Mouse (Mus musculus) intestine, embryonic 15.5 days (tissue): ENCODE results near the gene Slc4a2. TPM values are rescaled to one million over a fixed set of nuclear protein-coding genes. Genes with fewer than 3 reads are reported as not detected.
A peak's percentile ranks its signal among the peaks of the same experiment; 100 is the strongest.

Source experiments
- ATAC-seq: fragments of 200-750 bp; cut with Nextera tagmentation; 2 replicates; pipeline ENCODE4 v1.8.0; 2017; ENCODE audit warnings: moderate TSS enrichment, moderate library complexity
- H3K27ac ChIP-seq: fragments of 300-500 bp; sonication (generic); 2 replicates; pipeline ENCODE4 v1.5.1; 2015; ENCODE audit warnings: mild to moderate bottlenecking, inconsistent platforms
- H3K27me3 ChIP-seq: fragments of 300-500 bp; sonication (generic); replicated peaks from 2 replicates; pipeline ENCODE4 v1.6.1; 2015; ENCODE audit warnings: inconsistent platforms
- H3K36me3 ChIP-seq: fragments of 300-500 bp; sonication (generic); 2 replicates; pipeline ENCODE4 v1.6.1; 2015; ENCODE audit warnings: inconsistent platforms
- H3K4me1 ChIP-seq: fragments of 300-500 bp; sonication (generic); replicated peaks from 2 replicates; pipeline ENCODE4 v1.6.1; 2015; ENCODE audit warnings: inconsistent platforms
- H3K4me2 ChIP-seq: fragments of 300-500 bp; sonication (generic); replicated peaks from 2 replicates; pipeline ENCODE4 v1.6.1; 2015; ENCODE audit warnings: mild to moderate bottlenecking, inconsistent platforms
- H3K4me3 ChIP-seq: fragments of 300-500 bp; sonication (generic); replicated peaks from 2 replicates; pipeline ENCODE4 v1.5.1; 2015; ENCODE audit warnings: inconsistent platforms
- H3K9ac ChIP-seq: fragments of 300-500 bp; sonication (generic); 2 replicates; pipeline ENCODE4 v1.6.1; 2015; ENCODE audit warnings: inconsistent platforms
- H3K9me3 ChIP-seq: fragments of 300-500 bp; sonication (generic); 2 replicates; pipeline ENCODE4 v1.6.1; 2016; ENCODE audit warnings: inconsistent platforms
- WGBS: fragments of 180-500 bp; shearing (Covaris S2); methylation state at CpG from one replicate; pipeline ENCODE4 v1.1.7; 2015; 5-methylcytosine and 5-hydroxymethylcytosine counted together
- polyA plus RNA-seq: library from polyadenylated mRNA; unstranded; fragments of >200 nt; fragmentation: Nextera tagmentation; extraction: Ambion mirVana; gene quantifications from 2 replicates; pipeline ENCODE4 v1.2.1, GENCODE M21; 2015

The Slc4a2 gene
- polyA plus RNA-seq, 1 experiment from 2014 or later = 41.1 TPM

DNA sequence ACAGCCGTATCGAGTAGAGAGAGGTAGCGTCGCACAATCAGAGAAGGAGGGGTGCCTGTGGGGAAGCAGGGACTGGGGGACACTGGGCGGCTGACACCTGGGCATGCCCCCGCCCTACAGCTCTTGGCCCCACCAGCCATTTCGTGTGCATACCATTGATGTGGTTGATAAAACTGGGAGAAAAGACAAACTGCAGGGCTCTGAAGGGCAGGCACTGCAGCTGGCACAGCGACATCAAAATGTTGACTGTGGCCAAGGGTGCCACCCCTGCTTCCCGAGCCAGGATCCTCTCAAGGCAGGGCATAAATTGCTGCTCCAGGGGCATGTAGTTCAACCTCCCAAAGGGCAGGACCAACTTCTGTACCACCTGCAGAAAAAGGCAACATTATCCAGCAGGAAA is 18.4 kb downstream of the Slc4a2 start:
- no peaks in the 10 kb centered on the region for H3K9me3 ChIP-seq
- H3K4me2 ChIP-seq = no peak overlapping the region
- H3K27ac ChIP-seq = no peak overlapping the region
- no peaks in the 10 kb centered on the region for H3K27me3 ChIP-seq
- WGBS = 85% methylated on average over 9 of the region's 9 CpGs
- ATAC-seq = no peak
- peaks cover 37% of the 10 kb centered on the region for H3K36me3 ChIP-seq
- H3K9ac ChIP-seq = no peak overlapping the region
- no peak overlapping the region for H3K4me3 ChIP-seq
- peaks cover 23% of the 10 kb centered on the region for H3K4me1 ChIP-seq

DNA sequence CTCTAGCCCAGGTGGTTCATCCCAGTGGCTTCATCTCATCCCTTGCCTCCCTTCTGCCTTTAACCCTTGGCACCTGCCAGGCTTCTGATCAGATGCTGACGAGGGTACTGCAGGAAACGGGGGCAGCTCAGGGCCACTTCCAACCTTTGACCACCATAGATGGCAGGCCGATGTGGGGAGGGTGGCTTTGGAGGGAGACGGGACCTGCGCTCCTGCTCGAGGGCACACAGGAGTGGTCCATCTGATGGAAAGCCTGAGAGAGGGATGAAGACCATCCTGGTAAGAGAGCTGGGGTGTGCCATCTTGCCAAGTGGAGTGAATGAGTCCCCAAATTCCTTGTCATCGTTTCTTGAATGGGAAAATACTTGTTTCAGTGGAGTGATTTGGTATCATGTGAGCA is 19.6 kb downstream of the Slc4a2 start:
- Histone ChIP-seq H3K9ac (no peak overlapping the region), H3K36me3 (peaks cover 37% of the 10 kb centered on the region), H3K9me3 (no peaks in the 10 kb centered on the region), H3K4me2 (no peak overlapping the region), H3K4me1 (peaks cover 31% of the 10 kb centered on the region), H3K27me3 (no peaks in the 10 kb centered on the region), H3K4me3 (no peak overlapping the region), H3K27ac (no peak overlapping the region)
- ATAC-seq = no peak
- 89% methylated on average over 7 of the region's 7 CpGs for WGBS

DNA sequence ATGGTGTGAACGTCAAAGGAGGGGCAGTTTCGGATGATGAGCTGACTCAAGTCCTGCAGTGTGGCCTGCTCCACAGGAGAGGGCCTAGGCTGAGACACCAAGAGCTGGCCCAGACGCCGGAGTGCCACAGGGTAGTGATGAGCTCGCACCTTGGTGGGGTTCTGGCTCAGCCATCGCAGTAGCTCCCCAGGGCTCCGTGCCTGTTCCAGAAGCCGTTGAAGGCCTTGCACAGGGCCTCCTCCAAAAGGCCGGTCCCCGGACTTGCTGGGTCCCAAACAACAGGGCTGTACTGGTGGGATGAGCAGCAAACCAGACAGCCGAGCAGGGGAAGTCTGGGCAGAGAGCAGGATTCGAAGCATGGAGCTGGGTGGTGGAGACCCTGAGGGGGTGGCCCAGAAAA is 20.3 kb downstream of the Slc4a2 start:
- no peaks in the 10 kb centered on the region for H3K27me3 ChIP-seq
- H3K4me2 ChIP-seq = peak overlapping the region; percentile 85
- H3K4me1 ChIP-seq = peaks cover 31% of the 10 kb centered on the region
- peak overlapping the region; percentile 97 for H3K9ac ChIP-seq
- H3K27ac ChIP-seq = no peak overlapping the region
- no peak for ATAC-seq
- 83% methylated on average over 12 of the region's 12 CpGs for WGBS
- no peaks in the 10 kb centered on the region for H3K9me3 ChIP-seq
- H3K4me3 ChIP-seq = peak overlapping the region; percentile 96
- H3K36me3 ChIP-seq = peaks cover 33% of the 10 kb centered on the region

DNA sequence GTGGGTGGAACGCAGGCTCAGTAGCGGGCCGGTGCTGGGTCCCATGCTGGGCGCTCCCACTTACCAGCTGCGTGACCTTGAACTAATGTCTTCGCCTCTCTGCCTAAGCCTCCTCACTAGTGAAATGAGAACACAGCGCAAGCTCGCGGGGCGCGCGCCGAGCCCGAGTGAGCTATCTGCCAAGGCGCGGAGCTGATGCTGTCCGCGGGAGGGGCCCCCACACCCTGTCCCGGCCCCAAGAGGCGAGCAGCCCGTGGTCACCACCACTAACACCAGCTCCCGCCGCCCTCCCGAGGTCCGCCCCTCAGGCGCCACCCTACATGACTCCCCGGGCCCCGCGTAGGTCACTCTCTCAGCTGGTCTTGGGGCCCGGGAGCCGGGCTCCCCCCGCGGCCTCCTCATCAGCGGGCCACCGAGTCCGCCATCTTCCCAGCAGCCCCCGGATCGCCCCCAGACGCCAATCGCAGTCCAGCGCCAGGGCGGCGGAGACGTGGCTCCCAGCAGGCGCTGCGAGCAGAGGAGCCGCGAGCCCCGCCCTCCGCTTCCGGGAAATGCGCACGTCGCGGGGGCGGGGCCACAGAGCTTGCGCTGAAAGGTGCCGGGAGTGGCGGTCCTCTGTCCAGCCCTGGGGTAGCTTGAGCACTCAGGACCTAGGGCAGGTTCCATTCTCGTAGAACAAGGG is 21.2 kb downstream of the Slc4a2 start, which contains the start of gene Fastk:
Fastk (minus strand) TSS at position 542 of the 682 bp plus-strand sequence.
- Histone ChIP-seq H3K9me3 (no peaks in the 10 kb centered on the region), H3K4me3 (peak within 1 kb of the TSS; percentile 96), H3K4me1 (peaks cover 31% of the 10 kb centered on the region), H3K27me3 (no peaks in the 10 kb centered on the region), H3K4me2 (peak within 1 kb of the TSS; percentile 85), H3K36me3 (peaks cover 24% of the 10 kb centered on the region), H3K9ac (peak within 1 kb of the TSS; percentile 97), H3K27ac (peak within 1 kb of the TSS; percentile 92)
- 0% methylated on average over 60 of the region's 60 CpGs for WGBS
- peak; percentile 88 for ATAC-seq

DNA sequence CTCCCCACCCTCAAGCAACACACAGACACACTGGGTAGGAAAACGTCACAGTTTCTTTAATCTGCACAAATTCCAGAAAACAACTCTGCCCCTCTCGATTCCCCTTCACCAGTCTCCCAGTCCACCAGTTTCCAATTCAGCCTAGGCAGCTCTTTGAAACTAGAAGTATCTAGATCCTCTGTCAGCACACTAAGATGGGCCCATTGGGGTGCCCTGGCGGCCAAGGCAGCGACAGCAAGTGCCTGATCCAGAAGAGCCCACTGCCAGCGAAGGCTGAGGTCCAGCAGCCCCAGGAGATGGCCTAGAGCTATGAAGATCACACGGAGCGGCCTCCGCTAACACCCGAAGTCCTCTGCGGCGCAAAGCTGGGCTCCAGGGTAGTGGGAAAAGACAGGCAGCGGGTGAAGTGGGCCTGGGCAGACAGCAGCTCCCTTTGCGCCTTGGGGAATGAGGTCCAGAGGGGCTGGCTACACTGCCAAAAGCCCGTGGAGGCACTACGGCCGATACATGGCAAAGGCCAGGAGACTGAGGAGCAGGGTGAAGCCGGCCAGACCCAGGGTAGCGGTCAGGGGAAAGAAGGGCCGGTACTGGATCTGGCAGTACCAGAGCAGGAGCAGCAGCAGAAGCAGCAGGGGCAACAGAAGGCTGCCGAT is 21.9 kb downstream of the Slc4a2 start:
- H3K4me1 ChIP-seq = peaks cover 31% of the 10 kb centered on the region
- WGBS = 56% methylated on average over 20 of the region's 20 CpGs
- no peaks in the 10 kb centered on the region for H3K9me3 ChIP-seq
- H3K27ac ChIP-seq = peak overlapping the region; percentile 92
- peaks cover 18% of the 10 kb centered on the region for H3K36me3 ChIP-seq
- H3K4me2 ChIP-seq = peak overlapping the region; percentile 85
- peak; percentile 0; the same call in 1 of the 2 replicates for ATAC-seq
- H3K27me3 ChIP-seq = no peaks in the 10 kb centered on the region
- H3K9ac ChIP-seq = peak overlapping the region; percentile 97
- H3K4me3 ChIP-seq = peak overlapping the region; percentile 96

DNA sequence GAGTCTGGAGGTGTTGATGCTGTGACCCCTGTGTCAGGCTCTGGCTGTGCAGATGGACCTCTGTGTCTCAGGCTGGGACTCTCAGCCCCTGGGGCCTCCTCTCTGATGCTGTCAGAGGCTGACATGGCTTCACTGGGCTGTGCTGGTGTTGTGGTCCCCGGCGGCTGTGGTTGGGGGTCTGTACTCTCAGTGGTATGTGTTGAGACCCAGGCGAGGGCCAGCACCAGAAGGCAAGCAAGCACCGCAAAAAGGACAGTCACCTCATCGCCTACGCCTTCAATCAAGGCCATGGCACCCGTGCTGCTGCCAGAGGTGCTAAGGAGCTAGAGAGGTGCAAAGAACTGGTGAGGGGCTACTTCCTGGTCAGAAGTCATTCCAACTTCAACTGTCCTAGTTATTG is 23.0 kb downstream of the Slc4a2 start:
- H3K4me3 ChIP-seq = no peak overlapping the region; the same call in 1 of the 2 replicates
- WGBS = 93% methylated on average over 7 of the region's 7 CpGs
- H3K4me2 ChIP-seq = peak overlapping the region; percentile 83; the same call in 1 of the 2 replicates

DNA sequence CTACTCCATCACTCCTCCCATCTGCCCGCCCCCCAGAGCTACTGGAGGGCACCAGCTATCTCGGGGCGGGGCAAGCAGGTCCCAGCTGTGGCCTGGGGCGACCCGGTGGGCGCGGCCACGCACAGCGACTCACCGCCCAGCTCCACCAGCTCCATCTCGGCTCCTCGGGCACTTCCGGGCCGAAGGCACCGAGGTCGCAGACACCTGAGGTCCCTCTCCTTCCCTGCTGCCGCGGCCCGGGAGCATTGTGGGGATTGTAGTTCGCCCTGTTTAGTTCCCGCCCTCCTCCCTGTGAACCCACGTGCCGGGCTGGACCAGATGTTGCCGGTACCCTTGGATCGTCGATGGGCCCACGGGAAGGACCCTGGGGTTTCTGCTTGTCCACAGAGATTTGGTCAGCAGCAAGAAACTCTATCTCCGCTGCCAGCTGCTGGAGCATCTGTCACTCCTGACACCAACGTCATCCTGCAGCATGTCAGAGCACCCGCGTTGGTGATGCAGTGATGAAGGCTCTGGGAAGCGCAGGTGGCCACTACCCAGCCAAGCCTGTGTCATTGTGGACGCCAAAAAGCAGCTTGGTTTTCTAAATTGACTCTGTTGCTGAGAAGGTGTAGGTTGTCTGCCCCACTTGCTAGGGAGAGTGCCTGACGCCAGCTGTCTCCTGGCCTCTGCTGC is 24.1 kb downstream of the Slc4a2 start, which contains the start of gene Tmub1:
Tmub1 (minus strand) TSS at position 231 of the 675 bp plus-strand sequence.
- WGBS = 2% methylated on average over 34 of the region's 34 CpGs
- Histone ChIP-seq H3K27me3 (no peaks in the 10 kb centered on the region), H3K36me3 (0 out of 2 replicates have a peak, but pooled peaks cover 5% of the 10 kb centered on the region), H3K4me3 (peak within 1 kb of the TSS; percentile 58), H3K4me2 (peak within 1 kb of the TSS; percentile 83), H3K4me1 (peaks cover 37% of the 10 kb centered on the region), H3K9me3 (no peaks in the 10 kb centered on the region), H3K27ac (peak within 1 kb of the TSS; percentile 51), H3K9ac (peak within 1 kb of the TSS; percentile 45)
- peak; percentile 69 for ATAC-seq

More for the DNA sequence above, 23.0 kb downstream of the Slc4a2 start:
- no peak for ATAC-seq
- Histone ChIP-seq H3K4me1 (peaks cover 37% of the 10 kb centered on the region), H3K27me3 (no peaks in the 10 kb centered on the region), H3K27ac (no peak overlapping the region), H3K9ac (no peak overlapping the region), H3K36me3 (peaks cover 8% of the 10 kb centered on the region; the same call in 1 of the 2 replicates), H3K9me3 (no peaks in the 10 kb centered on the region)

DNA sequence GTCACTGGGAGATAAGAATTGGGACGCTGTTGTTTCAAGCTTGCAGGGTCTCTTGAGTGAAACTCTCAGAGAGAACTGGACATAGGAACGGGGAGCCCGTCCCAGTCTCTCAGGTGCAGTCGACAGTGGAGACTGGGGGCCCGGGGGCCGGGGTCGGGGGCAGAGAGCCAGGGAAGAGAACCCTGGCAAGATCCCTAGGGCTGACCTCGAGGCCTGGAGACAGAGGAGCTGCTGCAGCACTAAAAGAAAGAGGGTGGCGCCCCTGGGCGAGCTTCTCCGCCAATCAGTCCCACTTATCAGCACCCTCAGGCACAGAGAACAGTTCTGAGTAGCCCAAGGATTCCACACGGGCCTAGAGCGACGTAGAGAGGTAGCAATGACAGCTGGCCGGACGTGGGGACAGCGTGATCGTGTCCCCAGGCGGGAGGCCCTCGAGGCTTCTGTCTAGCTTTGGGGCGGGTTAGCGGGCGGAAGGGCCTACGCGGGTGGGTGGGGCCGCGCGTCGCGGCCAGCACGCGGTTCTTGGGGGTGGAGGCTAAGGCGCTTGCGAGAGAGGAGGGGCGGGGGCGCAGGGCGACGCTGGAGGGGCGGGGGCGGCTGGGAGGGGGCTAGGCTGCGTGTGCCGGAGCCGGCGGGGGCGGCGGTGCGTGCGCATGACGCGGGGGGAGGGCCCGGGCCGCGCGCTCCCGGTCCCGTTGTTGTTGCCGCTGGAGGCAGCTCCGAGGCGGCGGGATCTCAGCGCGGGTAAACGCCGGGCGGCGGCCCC is 27.8 kb downstream of the Slc4a2 start:
- Histone ChIP-seq H3K4me3 (peak overlapping the region; percentile 85), H3K4me1 (peaks cover 48% of the 10 kb centered on the region), H3K4me2 (peak overlapping the region; percentile 89), H3K9ac (peak overlapping the region; percentile 87), H3K9me3 (no peaks in the 10 kb centered on the region), H3K27me3 (no peaks in the 10 kb centered on the region), H3K36me3 (no peaks in the 10 kb centered on the region), H3K27ac (peak overlapping the region; percentile 91)
- ATAC-seq = peak; percentile 82
- WGBS = 3% methylated on average over 42 of the region's 66 CpGs

DNA sequence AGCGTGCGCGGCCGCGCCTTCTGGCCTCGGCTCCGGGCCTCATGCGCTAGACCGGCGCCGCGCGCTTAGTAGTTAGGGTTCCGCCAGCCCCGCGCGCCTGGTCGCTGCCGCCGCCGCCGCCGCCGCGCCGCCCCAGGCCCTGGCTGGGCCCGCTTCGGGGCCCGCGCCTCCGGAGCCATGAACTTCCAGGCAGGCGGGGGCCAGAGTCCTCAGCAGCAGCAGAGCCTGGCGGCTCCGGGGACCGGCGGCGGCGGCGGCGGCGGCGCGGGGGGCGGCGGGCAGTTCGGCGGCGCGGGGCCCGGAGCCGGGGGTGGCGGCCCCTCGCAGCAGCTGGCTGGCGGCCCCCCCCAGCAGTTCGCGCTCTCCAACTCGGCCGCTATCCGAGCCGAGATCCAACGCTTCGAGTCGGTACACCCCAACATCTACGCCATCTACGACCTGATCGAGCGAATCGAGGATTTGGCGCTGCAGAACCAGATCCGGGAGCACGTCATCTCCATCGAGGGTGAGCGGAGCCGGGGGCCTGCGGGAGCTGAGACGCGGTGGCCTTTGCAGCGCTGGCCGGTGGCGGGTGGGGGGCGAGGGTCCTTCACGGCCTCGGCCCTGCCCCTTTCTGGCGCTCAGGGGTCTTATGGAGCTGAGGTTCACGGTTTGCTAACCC is 28.5 kb downstream of the Slc4a2 start, which contains the start of gene Agap3:
Agap3 (plus strand) TSS at position 148 of the 661 bp plus-strand sequence.
- H3K4me1 ChIP-seq = peaks cover 43% of the 10 kb centered on the region
- peak within 1 kb of the TSS; percentile 91 for H3K27ac ChIP-seq
- ATAC-seq = peak; percentile 5
- H3K36me3 ChIP-seq = no peaks in the 10 kb centered on the region
- H3K9me3 ChIP-seq = no peaks in the 10 kb centered on the region
- WGBS = under 1% methylated on average over 66 of the region's 85 CpGs
- H3K27me3 ChIP-seq = no peaks in the 10 kb centered on the region
- H3K4me3 ChIP-seq = peak within 1 kb of the TSS; percentile 85
- peak within 1 kb of the TSS; percentile 89 for H3K4me2 ChIP-seq
- peak within 1 kb of the TSS; percentile 87 for H3K9ac ChIP-seq

DNA sequence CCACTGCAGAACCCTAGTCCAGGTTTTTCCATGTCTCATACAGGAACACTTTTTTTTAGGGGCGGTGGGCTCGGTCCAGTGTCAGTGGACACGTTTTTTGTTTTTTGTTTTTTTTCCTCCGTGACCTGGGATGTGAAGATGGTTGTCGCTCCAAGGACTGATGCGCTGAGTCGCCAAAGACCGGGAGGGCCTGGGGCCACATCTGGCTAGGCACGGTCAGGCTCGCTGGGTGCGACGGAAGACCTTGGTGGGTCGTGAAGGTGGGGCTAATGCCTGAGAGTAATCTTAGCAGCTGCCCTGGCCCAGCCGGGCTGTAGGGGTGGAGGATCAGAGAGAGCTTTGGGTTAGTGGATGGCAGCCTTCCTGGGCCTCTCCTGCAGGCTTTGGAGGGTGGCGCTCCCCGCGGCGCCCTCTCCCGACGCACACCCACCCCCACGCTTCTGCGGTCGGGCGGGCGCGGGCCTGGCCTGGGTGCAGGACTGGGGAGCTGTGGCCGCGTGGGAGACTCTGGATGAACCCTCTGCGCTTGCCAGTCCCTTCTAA is 29.1 kb downstream of the Slc4a2 start:
- H3K36me3 ChIP-seq = no peaks in the 10 kb centered on the region; the same call in 1 of the 2 replicates
- H3K4me2 ChIP-seq = peak overlapping the region; percentile 89
- no peaks in the 10 kb centered on the region for H3K27me3 ChIP-seq
- no peaks in the 10 kb centered on the region for H3K9me3 ChIP-seq
- H3K4me3 ChIP-seq = peak overlapping the region; percentile 85
- under 1% methylated on average over 29 of the region's 29 CpGs for whole genome bisulfite sequencing
- H3K4me1 ChIP-seq = peaks cover 39% of the 10 kb centered on the region
- H3K27ac ChIP-seq = peak overlapping the region; percentile 91
- H3K9ac ChIP-seq = peak overlapping the region; percentile 87
- peak; percentile 8; the same call in 1 of the 2 replicates for ATAC-seq
